Mouse (Mus musculus) hindbrain, embryonic 14.5 days (tissue): ENCODE data around the gene Obscn. TPM values are rescaled to one million over a fixed set of nuclear protein-coding genes. Genes with fewer than 3 reads are reported as not detected.

Source experiments
- ATAC-seq: fragments of 200-750 bp; cut with Nextera tagmentation; 2 replicates; pipeline ENCODE4 v1.8.0; 2017; ENCODE audit warnings: moderate number of reproducible peaks, mild to moderate bottlenecking, moderate TSS enrichment, moderate library complexity; ENCODE audit not compliant: low FRiP score
- DNase-seq: peaks from one replicate; pipeline ENCODE4 v3.0.0-alpha.2; 2015; ENCODE audit warnings: low spot score
- H3K27ac ChIP-seq: fragments of 300-500 bp; sonication (generic); 2 replicates; pipeline ENCODE4 v1.5.1; 2014; ENCODE audit warnings: mild to moderate bottlenecking, moderate library complexity
- H3K27me3 ChIP-seq: fragments of 300-500 bp; sonication (generic); 2 replicates; pipeline ENCODE4 v1.6.1; 2014; ENCODE audit warnings: mild to moderate bottlenecking, low read length, mixed read lengths; ENCODE audit not compliant: control insufficient read depth, insufficient read depth
- H3K36me3 ChIP-seq: fragments of 300-500 bp; sonication (generic); replicated peaks from 2 replicates; pipeline ENCODE4 v1.6.1; 2014; ENCODE audit not compliant: control insufficient read depth, insufficient read depth
- H3K4me1 ChIP-seq: fragments of 300-500 bp; sonication (generic); replicated peaks from 2 replicates; pipeline ENCODE4 v1.6.1; 2014; ENCODE audit warnings: antibody characterized with exemption, low read length, mixed read lengths; ENCODE audit not compliant: control insufficient read depth, insufficient read depth
- H3K4me2 ChIP-seq: fragments of 300-500 bp; sonication (generic); replicated peaks from 2 replicates; pipeline ENCODE4 v1.6.1; 2014; ENCODE audit warnings: mild to moderate bottlenecking, moderate library complexity
- H3K4me3 ChIP-seq: fragments of 300-500 bp; sonication (generic); replicated peaks from 2 replicates; pipeline ENCODE4 v1.5.1; 2014; ENCODE audit warnings: mild to moderate bottlenecking, low read length
- H3K9ac ChIP-seq: fragments of 300-500 bp; sonication (generic); 2 replicates; pipeline ENCODE4 v1.6.1; 2014
- H3K9me3 ChIP-seq: fragments of 300-500 bp; sonication (generic); 2 replicates; pipeline ENCODE4 v1.6.1; 2016; ENCODE audit warnings: low read length; ENCODE audit not compliant: control insufficient read depth
- WGBS: fragments of 180-500 bp; shearing (Covaris S2); extraction: QIAGEN DNeasy Blood & Tissue Kit; methylation state at CpG from one replicate; pipeline ENCODE4 v1.1.7; 2014; 5-methylcytosine and 5-hydroxymethylcytosine counted together
- polyA plus RNA-seq: library from polyadenylated mRNA; unstranded; fragments of >200 nt; fragmentation: Nextera tagmentation; extraction: Ambion mirVana; gene quantifications from 2 replicates; pipeline ENCODE4 v1.2.1, GENCODE M21; 2014

The Obscn gene
- polyA plus RNA-seq, 1 experiment from 2014 or later: 0.71 TPM

DNA sequence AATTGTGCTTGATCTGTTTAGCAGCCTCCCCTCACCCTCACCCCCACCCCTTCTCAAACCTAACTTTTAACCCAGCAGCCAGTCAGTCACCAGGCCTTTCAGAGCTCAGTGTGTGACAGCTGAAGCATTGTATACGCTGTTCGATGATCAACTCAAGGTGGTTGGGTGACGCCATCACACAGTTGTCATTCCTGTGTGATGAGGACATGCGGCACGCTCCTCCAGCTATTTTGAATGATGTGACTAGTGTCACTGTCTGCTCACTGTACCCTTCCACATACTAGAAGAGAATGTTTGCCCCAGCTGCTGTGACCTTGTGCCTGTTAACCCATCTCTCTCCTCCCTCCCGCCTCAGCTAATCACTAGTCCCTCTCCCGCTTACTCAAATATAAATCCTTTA is 18.0 kb upstream of the Obscn start:
- H3K27ac ChIP-seq: no peak overlapping the region
- no peaks in the 10 kb centered on the region for H3K27me3 ChIP-seq
- WGBS: 93% methylated on average over 7 of the region's 7 CpGs
- peaks cover 25% of the 10 kb centered on the region for H3K36me3 ChIP-seq
- DNase-seq (no peak), ATAC-seq (no peak)
- H3K4me1 ChIP-seq: no peaks in the 10 kb centered on the region
- no peak overlapping the region for H3K4me3 ChIP-seq
- no peak overlapping the region for H3K4me2 ChIP-seq
- H3K9me3 ChIP-seq: no peaks in the 10 kb centered on the region
- H3K9ac ChIP-seq: no peak overlapping the region

DNA sequence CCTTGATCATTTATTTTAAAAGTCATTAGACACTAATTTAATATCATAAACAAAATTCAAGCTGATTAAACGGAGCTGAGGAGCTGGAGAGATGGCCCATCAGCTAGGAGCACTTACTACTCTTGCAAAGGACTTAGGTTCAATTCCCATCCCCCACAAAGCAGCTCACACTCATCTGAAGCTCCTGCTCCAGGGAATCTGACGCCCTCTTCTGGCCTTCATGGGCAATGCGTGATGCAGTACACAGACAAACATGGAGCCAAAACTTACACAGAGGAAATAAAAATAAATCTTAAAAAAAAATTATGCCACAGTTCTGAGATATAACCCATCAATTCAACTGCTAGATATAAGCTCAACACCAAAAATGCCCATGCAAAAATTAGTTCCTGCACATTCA is 15.5 kb upstream of the Obscn start:
- DNase-seq: no peak
- H3K27me3 ChIP-seq: no peaks in the 10 kb centered on the region
- H3K4me2 ChIP-seq: no peak overlapping the region
- no peak overlapping the region for H3K27ac ChIP-seq
- 22% methylated on average over 3 of the region's 3 CpGs for WGBS
- H3K4me3 ChIP-seq: no peak overlapping the region
- ATAC-seq: no peak
- H3K4me1 ChIP-seq: no peaks in the 10 kb centered on the region
- H3K9me3 ChIP-seq: no peaks in the 10 kb centered on the region
- H3K9ac ChIP-seq: no peak overlapping the region
- H3K36me3 ChIP-seq: peaks cover 6% of the 10 kb centered on the region

DNA sequence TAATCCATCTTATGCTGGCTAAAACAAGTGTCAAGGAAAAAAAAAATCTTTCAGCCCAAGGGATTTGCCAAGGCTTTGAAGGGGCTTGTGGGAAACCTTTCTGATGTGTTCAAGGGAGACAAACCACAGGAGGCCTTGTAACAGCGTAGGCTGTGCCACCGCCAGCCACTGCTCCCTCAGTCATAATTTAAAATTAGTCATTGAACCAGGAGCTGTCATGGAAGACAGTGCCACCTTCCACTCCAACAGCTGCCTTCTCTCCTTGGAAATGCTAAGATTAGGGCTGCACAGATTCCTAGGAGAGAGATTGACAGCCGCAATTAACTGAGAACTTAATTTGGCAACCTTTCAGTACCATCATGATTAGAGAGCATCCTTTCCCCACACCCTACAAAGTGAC is 13.1 kb upstream of the Obscn start:
- Histone ChIP-seq H3K4me2 (no peak overlapping the region), H3K36me3 (no peaks in the 10 kb centered on the region), H3K27ac (no peak overlapping the region), H3K27me3 (no peaks in the 10 kb centered on the region), H3K4me3 (no peak overlapping the region), H3K4me1 (no peaks in the 10 kb centered on the region), H3K9me3 (no peaks in the 10 kb centered on the region), H3K9ac (no peak overlapping the region)
- DNase-seq (no peak), ATAC-seq (no peak)
- WGBS: 64% methylated on average over 3 of the region's 3 CpGs

DNA sequence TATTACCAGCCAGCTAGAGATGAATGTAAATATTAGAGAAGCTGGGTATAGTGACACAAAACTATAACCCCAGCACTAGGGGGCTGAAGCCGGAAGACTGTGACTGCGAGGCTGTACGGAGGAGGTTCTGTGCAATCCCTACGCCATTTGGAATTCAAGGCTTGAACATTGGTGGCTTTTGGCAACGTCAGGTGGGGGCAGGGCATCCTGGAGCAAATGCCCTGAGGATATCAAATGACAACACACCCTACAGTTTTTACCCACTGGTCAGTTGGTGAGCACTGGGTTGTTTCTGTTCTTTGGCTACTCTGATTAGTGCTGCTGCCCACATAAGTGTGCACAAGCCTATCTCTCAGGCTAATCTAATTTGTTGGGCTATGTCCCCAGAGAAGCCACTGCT is 6.8 kb upstream of the Obscn start:
- no peak overlapping the region for H3K27ac ChIP-seq
- no peaks in the 10 kb centered on the region for H3K9me3 ChIP-seq
- no peak overlapping the region for H3K4me3 ChIP-seq
- ATAC-seq (no peak), DNase-seq (no peak)
- no peaks in the 10 kb centered on the region for H3K4me1 ChIP-seq
- no peak overlapping the region for H3K9ac ChIP-seq
- no peak overlapping the region for H3K4me2 ChIP-seq
- WGBS: 82% methylated on average over 5 of the region's 5 CpGs
- no peaks in the 10 kb centered on the region for H3K27me3 ChIP-seq
- H3K36me3 ChIP-seq: no peaks in the 10 kb centered on the region

DNA sequence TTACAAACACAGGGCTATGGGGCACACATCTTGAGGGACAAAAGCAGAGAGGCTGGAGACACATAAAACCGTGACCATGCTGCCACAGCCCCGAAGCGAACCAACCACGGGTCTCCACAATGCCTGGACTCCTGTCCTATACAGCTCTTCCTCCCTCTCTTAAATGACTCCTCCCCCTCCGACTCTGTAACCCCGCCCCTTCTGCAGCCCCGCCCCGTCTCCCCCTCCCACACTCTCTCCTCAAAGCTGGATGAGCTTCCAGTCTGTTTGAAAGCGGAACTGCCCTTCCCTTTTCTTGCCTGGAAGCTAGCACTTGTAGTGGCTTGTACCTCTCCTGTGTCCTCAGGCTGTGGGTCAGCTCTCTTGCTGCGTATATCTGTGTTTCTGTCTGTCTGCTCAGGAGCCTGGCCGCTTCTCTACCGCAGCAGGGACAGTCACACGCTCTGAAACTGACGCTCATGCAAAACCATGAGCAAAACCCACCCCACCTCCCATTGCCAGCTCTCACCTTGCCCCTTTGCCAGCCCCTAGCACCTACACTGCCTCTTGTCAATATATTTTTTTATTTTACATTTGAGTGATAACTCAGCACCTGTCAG is 5.7 kb upstream of the Obscn start:
- no peak overlapping the region for H3K4me3 ChIP-seq
- no peak for DNase-seq
- H3K4me1 ChIP-seq: no peaks in the 10 kb centered on the region
- ATAC-seq: no peak
- 9% methylated on average over 14 of the region's 14 CpGs for WGBS
- no peak overlapping the region; the same call in 1 of the 2 replicates for H3K4me2 ChIP-seq
- H3K9me3 ChIP-seq: no peaks in the 10 kb centered on the region
- H3K27me3 ChIP-seq: peaks cover 10% of the 10 kb centered on the region
- no peak overlapping the region for H3K27ac ChIP-seq
- no peaks in the 10 kb centered on the region for H3K36me3 ChIP-seq
- no peak overlapping the region for H3K9ac ChIP-seq

DNA sequence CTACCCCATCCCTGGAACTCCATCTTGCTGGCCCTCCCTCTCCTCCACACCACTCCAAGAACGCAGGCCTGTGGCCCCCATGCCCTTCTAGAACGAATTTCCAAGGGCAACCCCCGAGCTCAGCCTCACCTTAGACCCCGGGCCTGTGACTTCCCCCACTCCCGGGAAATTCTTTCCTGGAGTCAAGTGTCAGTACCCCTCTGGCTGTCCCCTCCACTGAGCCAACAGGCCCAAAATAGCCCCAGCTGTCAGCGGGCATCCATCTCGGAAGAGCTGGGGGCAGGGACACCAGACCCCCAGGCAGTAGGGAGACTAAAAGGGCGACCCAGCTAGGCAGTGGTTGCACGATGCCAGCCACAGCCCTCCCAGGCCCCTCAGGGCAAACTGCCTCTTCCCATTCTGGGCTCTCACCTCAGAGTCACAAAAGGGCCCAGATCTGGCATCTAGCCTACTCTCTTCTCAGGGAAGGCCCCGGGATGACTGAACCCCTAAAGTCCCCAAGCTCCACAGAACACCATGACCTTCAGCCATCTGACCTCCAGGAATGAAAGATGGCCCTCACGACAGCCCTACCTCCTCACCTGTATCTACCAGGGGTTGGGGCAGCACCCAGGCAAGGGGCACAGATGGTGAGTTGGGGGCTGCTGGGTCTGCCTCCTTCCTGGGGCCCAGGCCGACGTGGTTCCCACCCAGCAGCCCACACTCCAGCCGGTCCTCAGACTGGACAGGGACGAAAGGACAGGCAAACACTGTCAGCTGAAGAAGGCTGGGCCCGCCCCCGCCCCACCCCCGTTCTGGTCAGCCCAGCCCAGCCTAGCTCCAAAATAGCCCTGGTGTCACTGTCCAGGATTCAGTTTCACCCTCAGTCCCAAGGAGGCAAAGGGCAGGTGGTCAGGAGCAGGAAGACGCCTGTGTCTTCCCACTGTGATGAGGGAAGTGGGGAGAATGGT is 2.6 kb upstream of the Obscn start:
- Histone ChIP-seq H3K4me2 (no peak overlapping the region), H3K4me3 (no peak overlapping the region), H3K27me3 (peaks cover 40% of the 10 kb centered on the region), H3K4me1 (no peaks in the 10 kb centered on the region), H3K9me3 (no peaks in the 10 kb centered on the region), H3K27ac (no peak overlapping the region), H3K36me3 (no peaks in the 10 kb centered on the region), H3K9ac (no peak overlapping the region)
- ATAC-seq: no peak
- DNase-seq: no peak
- WGBS: 74% methylated on average over 19 of the region's 19 CpGs

DNA sequence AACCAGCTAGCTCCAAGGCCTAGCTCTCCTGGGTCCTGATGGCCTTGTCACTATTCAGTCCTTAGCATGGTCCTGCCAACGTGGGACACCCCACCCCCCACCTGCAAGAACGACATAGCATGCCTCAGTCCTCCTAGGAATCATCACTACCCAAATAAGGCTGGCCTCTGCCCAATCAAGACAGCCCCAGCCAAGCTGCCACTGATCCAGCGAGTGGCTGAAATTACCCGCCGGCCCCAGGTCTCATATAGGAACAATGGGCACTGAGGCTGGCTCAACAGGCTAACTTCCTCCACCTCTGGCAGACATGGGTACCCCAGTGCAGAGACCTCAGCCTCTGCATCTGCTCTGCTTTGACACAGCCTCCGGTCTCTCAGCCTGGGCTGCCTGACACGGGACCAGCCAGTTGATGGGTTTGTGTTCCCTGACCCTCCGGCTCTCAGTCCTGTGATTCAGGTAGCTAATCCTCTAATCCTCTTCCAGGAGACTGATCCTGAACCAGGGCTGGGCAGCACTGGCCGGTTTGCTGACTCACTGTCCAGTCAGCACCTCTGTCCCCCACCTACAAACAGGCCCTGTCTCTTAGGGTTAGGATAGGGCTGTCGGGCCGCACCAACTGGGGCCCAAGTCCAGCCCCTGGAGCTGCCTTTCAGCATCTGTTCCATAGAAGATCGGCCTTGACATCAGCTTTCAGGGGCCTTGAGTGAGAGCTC is 948 bp upstream of the Obscn start:
- Histone ChIP-seq H3K27ac (no peak overlapping the region), H3K4me3 (no peak overlapping the region), H3K9ac (no peak overlapping the region), H3K36me3 (no peaks in the 10 kb centered on the region), H3K4me2 (no peak overlapping the region), H3K9me3 (no peaks in the 10 kb centered on the region), H3K4me1 (no peaks in the 10 kb centered on the region), H3K27me3 (peaks cover 54% of the 10 kb centered on the region)
- ATAC-seq (no peak), DNase-seq (no peak)
- 70% methylated on average over 12 of the region's 12 CpGs for WGBS

DNA sequence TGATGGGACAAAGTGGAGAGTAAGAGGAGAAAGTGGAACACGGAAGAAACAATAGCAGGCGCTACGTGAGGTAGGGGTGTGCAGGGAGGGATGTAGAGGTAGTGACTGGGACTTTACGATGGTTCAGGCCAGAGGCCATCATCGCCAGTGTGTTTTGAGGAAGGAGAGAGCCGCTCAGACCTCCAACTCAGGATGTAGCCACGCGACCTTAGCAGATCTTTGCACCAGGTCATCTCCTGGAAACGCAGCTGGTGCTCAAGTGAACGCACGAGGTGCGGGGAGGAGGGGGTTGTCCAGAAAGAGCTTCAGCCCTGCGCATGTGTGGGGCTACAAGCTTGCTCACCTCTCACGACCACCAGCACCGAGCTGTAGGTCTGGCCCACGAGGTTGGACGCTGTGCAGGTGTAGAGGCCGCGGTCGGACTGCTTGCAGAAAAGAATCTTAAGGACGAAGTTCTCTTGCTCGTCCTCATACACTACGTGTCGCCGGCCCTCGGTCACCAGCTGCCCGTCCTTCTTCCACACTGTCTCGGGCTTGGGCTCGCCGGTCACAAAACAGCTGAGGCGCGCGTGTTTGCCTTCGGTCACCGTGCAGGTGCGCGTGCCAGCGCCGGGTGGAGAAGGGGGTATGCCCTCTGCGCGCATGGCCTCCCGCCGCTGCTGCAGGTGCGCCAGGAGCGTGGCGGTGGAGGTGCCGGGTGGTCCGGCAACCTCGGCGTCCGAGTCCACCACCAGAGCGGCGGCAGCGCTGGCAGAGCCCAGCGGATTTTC is 966 bp downstream of the Obscn start:
- DNase-seq (no peak), ATAC-seq (no peak)
- Histone ChIP-seq H3K4me2 (peak overlapping the region; percentile 50), H3K36me3 (no peaks in the 10 kb centered on the region), H3K9ac (0 out of 2 replicates have a peak overlapping the region, but pooled peaks have one; percentile 26), H3K4me1 (no peaks in the 10 kb centered on the region), H3K27me3 (peaks cover 54% of the 10 kb centered on the region), H3K27ac (no peak overlapping the region), H3K4me3 (peak overlapping the region; percentile 30), H3K9me3 (no peaks in the 10 kb centered on the region)
- WGBS: 8% methylated on average over 55 of the region's 55 CpGs
